Mouse (Mus musculus) 3T3-L1 (cell line): ENCODE measurements around the gene Fkbp8.
"Not testable (repeated sequence)": the region's sequence is repeated elsewhere in the genome, so short reads cannot be mapped to it uniquely, and the experiment has no call there.

Source experiments
- DNase-seq: peaks from one replicate; pipeline ENCODE4 v3.0.0-alpha.2; 2015; ENCODE audit warnings: low read depth, low spot score

Fkbp8 gene

GRCm38 (mm10) chr8:70501820-70502529 is 25.5 kb upstream of the Fkbp8 start:
- DNase-seq = no peak

- no peak for DNase-seq
These were observed 25.0 kb upstream of the Fkbp8 start for GRCm38 (mm10) chr8:70502540-70502939.

DNA sequence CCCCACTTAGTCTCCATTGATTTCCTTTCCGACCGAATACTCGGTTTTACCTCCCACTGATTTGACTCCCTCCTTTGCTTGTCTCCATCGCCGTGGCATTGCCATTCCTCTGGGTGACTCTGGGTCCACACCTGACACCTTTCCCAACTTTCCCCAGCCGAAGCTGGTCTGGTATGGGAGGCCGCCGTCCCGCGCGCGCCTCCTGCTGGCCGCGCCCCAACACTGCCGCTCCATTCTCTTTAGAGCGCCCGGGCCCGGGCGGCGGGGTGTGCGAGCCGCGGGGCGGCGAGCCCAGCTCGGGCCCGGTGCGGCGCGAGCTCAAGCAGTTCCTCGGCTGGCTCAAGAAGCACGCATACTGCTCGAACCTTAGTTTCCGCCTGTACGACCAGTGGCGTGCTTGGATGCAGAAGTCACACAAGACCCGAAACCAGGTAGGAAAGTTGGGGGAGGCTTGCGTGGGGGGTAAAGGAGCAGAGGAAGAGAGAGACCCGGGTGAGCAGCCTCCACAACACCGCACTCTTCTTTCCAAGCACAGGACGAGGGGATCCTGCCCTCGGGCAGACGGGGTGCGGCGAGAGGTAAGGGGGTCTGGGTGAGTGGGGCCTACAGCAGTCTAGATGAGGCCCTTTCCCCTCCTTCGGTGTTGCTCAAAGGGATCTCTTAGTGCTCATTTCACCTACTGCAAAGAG is 24.3 kb upstream of the Fkbp8 start:
- peak; percentile 70 for DNase-seq

DNA sequence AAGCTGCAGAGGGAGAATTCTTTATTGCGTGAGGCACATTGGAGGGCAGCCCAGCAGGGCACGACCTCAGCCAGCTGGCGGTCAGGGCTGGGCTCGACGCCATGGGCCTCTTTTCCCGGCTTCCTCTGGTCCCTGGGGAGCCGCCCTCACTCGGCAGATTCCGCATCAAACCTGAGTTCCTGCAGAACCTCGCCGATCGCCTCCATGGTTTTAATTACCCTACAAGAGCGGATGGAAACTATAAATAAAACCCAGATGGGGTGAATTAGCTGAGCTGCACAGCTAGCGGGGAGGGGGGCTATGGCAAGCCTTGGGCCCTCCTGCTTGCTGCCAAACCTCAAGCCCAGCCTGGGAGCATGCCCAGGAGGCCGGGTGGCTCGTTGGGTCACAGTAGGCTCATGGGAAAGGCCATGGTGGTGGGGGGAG is 23.2 kb upstream of the Fkbp8 start:
- peak; percentile 99 for DNase-seq

DNA sequence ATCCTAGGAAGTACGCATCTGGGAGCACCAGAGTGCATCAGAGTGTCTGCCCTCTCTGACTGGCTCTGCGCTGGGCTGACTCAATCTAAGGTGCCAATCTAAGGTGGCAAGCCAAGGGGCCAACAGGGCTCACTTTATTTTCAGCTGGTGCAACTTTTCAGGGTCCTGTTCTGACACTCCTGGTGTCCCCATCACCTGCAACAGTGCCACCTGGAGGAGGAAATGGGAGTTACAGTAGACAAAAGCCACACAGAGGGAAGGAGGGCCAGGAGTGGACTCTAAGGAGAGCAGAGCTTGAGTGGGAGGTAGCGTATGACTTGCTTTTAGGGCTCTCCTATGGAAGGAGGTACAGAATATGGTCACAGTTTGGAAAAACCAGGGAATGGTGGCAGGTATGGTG is 22.7 kb upstream of the Fkbp8 start:
- peak; percentile 96 for DNase-seq

- no peak for DNase-seq
These were observed 21.7 kb upstream of the Fkbp8 start for GRCm38 (mm10) chr8:70505698-70506327.

GRCm38 (mm10) chr8:70506328-70507026 is 21.0 kb upstream of the Fkbp8 start, which contains the start of gene Rex1bd:
Rex1bd (minus strand) TSS chr8:70506752.
- peak; percentile 98 for DNase-seq

- DNase-seq = no peak
These were observed 20.5 kb upstream of the Fkbp8 start for GRCm38 (mm10) chr8:70507027-70507393.

- DNase-seq = no peak
These were observed 18.1 kb upstream of the Fkbp8 start for GRCm38 (mm10) chr8:70509281-70509952.

- DNase-seq = peak; percentile 98
These were observed 17.2 kb upstream of the Fkbp8 start, which contains the start of gene Uba52 for GRCm38 (mm10) chr8:70510228-70510915. Uba52 (minus strand) TSS chr8:70510801.

DNA sequence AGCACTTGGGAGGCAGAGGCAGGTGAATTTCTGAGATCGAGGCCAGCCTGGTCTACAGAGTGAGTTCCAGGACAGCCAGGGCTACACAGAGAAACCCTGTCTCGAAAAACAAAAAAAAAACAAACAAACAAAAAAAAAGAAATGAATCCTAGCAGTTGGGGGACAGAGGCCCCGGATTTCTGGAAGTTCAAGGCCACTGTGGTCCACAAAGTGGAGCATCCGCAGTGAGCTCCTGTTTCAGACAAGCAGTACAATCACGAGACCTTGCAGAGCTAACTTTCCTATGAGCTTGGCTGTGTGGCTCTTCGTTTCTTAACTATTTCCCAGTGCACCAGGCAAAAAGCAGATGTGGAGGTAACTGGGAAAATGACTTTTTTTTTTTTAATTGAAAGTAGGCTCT is 16.4 kb upstream of the Fkbp8 start:
- DNase-seq = not testable (repeated sequence)

DNA sequence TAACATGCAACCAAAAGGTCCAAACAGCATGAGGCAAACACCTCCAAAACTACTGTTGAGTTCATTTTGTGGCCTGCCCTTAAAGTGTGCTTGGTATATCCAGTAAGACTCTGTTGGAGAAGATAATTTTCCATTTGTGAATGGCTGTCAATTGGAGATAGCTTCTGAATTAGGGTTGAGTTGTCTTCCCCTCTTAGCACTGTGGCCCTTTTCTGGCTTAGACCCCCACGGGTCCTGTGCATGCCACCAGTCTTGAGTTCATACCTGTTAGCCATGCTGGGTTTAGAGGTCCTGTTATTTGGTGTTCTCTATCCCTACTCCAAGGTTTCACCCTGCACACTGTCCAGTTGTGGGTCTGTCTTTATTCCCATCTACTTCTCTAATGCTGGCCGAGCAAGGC is 15.8 kb upstream of the Fkbp8 start:
- DNase-seq = no peak

GRCm38 (mm10) chr8:70512253-70512903 is 15.1 kb upstream of the Fkbp8 start:
- no peak for DNase-seq

DNA sequence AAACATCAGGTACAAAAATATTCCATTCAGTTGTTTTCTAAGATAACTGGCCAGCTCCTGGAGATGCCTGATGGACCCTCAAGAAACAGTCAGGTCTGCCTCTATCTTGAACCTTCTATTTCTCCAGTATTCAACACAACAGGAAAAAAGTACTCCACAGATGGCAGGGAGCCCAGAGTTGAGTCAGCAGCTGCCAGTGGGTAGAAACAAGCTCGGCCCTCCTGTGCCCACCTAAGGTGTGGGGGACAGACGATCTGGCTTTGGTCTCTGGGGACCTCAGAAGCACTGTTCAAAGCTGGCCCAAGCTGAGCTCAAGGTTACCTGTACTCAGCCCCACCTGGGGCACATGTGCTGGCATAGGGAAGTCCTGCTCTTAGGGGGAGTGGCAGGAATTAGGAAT is 14.1 kb upstream of the Fkbp8 start:
- peak; percentile 92 for DNase-seq

DNA sequence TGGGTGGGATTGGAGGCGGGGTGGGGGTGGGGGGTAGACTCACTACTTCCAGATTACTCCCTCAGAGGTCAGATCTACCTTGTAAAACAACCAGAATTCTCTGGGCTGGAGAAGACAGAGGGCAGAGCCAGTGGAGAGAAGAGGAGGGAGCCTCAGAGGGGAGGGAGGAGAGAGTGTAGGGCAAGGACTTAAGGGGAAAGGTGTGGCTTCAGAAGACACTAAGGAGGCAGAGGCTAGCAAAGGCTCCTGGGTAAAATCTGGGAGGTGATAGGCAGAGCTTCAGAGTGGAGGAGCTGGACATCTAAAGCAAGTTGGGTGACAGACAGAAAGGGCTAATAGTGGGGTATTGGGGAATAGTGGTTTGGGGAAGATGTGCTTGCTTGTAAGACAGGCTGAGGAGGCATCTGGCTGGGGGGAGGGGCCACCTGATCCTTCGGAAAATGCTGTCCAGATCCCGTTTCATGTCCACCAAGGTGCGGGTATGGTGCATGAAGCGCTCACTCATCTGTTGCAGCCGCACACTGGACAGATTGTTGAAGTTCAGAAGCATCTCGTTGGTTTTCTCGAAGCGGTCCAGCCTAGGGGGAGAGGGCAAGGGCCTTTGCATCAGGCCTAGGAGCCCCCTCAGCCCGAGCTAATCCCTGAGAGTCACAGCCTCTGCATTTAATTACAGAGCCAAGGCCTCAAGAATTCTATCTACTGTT is 9.4 kb upstream of the Fkbp8 start:
- no peak for DNase-seq

DNA sequence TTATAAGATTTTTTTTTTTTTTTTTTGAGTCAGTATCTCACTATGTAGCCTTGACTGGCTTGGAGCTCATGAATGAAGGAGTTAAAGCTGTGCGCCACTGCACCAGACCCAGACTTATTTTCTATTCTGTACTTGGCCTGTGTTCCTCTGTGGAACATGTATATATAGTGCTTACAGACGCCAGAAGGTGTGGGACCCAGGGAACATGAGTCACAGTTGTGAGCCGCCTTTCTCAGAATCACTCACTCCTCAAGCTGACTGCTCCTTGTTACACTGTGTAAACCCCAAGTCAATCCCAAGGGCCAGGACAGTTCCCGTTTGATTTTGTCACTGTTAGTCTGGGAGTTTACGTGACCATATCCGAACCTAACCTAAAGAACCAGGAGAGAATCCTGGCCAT is 8.5 kb upstream of the Fkbp8 start:
- DNase-seq = peak; percentile 66

- DNase-seq = peak; percentile 58
These were observed 7.9 kb upstream of the Fkbp8 start for GRCm38 (mm10) chr8:70519606-70520005.

DNA sequence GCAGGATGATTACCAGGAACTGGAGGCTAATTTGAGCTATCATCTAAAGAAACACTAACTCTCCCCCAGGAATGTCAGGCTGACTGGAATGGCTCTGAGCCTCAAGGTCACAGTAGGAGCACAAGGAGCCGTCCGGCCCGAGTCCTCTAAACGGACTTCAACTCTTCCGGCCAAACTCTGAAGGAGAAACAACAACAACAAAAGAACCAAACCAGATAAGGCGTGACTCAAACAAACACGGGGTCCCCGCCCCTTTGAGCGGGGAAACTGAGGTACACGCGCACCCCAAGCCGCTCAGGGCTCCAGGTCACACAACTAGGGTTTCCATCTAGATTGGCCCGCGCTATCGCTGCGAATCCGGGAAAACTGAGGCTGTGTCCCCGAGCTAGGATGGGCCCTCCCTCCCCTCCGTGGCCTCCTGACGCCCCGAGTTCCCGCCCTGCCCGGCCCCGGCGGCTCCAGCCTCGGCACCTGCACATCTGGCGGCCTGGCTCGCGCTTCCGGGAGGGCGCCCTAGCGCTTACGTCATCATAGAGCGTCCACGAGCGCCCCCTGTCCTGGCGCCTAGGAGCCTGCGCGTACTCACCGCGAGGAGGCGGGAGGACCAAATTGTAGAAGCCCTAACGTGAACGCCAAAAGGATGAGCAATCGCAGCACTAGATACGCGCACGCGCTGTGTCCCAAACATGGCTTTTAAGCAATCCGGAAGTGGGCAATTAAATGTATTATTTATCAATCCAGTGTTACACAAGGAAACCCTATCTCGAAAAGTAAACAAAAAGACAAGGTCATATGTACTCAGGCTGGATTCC is 4.7 kb upstream of the Fkbp8 start:
- DNase-seq = peak; percentile 100

DNA sequence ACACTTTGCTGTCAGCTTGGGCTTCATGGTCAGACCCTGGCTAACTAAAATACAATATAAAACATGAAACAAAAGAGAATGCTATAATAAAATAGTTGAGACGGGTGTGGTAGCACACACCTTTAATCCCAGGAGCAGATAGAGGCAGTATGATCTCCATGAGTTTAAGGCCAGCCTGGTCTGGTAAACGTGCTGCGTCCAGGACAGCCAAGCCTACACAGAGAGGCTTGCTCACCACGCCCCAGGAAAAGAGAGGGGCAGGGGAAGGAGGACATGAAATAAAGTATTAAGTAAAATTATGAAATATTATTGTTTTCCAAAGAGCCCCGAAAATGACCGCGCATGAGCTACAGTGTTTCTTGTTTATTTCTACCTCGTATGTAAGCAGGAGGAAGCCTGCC is 413 bp upstream of the Fkbp8 start:
- DNase-seq = no peak
